Mouse (Mus musculus) cortical plate, adult 2 months (tissue): ENCODE measurements at regions not wholly inside any gene's neighbourhood (a gene's known extent, or its start where the extent isn't known, plus 50 kb on each side); places are given as distances from the start of the nearest gene placed in this dataset.

Experiments used
- H3K27ac ChIP-seq: fragments of 200-500 bp; 2 replicates; pipeline ENCODE4 v1.5.1; 2012; ENCODE audit warnings: low read length, control low read depth, inconsistent platforms; ENCODE audit not compliant: insufficient read depth
- H3K4me1 ChIP-seq: fragments of 200-500 bp; 2 replicates; pipeline ENCODE4 v1.6.1; 2011; ENCODE audit warnings: low read length; ENCODE audit not compliant: control insufficient read depth, insufficient read depth
- H3K4me3 ChIP-seq: fragments of 200-500 bp; 2 replicates; pipeline ENCODE4 v1.5.1; 2011; ENCODE audit warnings: mild to moderate bottlenecking, low read length, control low read depth; ENCODE audit not compliant: insufficient read depth
- CTCF ChIP-seq: fragments of 200-500 bp; IDR thresholded peaks from 2 replicates; pipeline ENCODE4 v1.5.1; 2011; ENCODE audit warnings: mild to moderate bottlenecking, control low read depth, low read length; ENCODE audit not compliant: insufficient read depth; ENCODE audit errors: extremely low read depth
- POLR2A ChIP-seq: fragments of 200-500 bp; IDR thresholded peaks from 2 replicates; pipeline ENCODE4 v1.6.1; 2011; ENCODE audit warnings: mild to moderate bottlenecking, low read length, control low read depth; ENCODE audit not compliant: insufficient read depth; ENCODE audit errors: extremely low read depth

DNA sequence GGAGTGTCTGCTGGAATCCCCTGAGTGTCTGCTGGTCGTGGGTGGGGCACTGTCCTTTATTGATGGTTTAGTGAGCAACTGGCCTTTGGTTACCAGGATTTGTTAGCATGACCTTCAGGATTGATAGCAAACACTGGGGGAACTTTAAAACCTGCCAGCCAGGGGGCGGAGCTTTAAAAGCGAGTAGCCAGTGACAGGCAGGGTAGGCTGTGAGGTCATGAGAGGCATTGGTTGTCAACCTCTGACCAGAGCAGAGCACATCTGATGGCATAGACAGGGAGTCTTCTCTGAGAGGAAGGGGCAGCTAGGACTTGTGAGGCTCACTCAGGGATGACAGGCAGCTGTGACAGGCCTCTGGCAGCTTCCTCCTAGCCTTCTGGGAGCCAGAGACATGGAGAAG, 415.3 kb upstream of the Kcnab2 start:
- TF ChIP-seq CTCF (no peak), POLR2A (no peak)
- Histone ChIP-seq H3K4me1 (no peaks in the 10 kb centered on the region), H3K4me3 (no peak overlapping the region), H3K27ac (no peak overlapping the region)

DNA sequence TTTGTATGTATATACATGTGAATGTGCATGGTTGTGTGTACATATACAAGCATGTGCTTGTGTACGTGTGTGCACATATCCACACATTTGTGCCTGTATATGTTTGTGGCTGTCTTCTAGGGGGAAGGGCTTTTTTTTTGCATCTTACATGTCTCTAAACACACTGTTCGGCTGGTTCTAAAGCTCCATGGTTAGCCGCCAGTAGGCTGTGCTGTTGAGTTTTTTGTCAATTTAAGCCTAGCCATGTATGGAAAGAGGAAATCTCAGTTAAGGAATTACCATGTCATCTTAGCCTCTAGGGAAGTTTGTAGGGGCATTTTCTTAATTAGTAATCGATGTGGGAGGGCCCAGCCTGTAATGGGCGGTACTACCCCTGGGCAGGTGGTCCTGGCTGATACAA, 411.5 kb upstream of the Kcnab2 start:
- Histone ChIP-seq H3K27ac (no peak overlapping the region), H3K4me3 (no peak overlapping the region), H3K4me1 (no peaks in the 10 kb centered on the region)
- no peak for TF ChIP-seq POLR2A
- peak; percentile 18; the same call in 1 of the 2 replicates for TF ChIP-seq CTCF

DNA sequence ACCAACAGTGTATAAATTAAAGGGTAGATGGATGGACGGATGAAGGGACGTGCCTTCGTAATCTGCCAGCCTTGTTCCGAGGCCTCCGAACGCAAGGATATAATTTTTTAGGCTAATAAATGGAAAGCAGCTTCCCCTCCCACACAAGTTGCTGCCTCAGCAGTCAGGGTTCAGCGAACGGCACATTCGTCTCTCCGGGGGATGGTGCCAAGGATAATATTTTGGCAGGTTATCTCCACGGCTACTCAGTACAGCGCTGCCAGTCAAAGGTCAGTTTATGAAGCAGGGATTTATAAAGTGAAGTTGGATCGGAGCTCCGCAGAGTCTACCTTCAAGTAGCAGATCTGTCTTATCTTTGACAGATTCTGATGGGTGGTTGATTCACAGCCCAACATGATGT, 410.6 kb upstream of the Kcnab2 start:
- no peaks in the 10 kb centered on the region for H3K4me1 ChIP-seq

DNA sequence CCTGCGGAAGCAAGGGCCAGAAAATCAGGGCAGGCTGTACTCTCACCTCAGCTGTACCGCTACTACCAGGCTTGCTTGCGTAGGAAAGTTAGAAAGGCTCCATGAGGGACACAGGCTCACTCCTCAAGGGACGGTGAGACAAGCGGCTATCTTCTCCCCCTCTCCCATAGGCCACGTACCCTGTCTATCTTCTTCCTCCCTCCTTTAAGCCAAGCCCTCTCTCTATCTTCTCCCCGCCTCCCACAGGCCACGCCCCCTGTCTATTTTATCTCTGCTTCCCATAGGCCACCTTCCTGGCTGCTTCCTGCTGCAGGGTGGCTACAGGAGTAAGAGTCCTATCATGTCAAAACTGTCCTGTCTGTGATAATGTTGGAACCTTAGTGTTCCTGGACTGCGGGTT, 409.1 kb upstream of the Kcnab2 start:
- no peak overlapping the region for H3K4me3 ChIP-seq
- no peaks in the 10 kb centered on the region for H3K4me1 ChIP-seq
- TF ChIP-seq POLR2A (no peak), CTCF (no peak)
- H3K27ac ChIP-seq, result no peak overlapping the region

More for the DNA sequence above, 410.6 kb upstream of the Kcnab2 start:
- no peak overlapping the region for H3K4me3 ChIP-seq
- no peak for TF ChIP-seq POLR2A
- no peak for TF ChIP-seq CTCF
- H3K27ac ChIP-seq, result no peak overlapping the region

DNA sequence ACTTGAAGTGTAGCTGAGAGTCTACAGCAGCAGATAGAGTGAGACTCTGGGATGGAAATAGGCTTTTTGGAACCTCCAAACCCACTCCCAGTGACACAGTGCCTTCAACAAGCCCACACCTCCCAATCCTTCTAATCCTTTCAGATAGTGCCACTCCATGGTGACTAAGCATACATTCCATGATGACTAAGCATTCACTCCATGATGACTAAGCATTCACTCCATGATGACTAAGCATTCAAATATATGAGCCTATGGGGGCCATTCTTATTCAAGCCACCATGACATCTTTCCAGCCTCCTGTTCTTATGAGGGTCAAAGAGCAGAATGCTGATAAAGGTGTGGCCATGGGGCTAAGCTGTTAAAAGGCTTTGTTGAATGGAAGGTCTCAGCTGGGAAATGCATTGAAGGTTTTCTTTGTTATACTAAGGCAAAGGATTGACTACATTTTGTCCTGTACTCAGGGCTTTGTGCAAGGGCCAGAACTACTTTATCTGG, 403.8 kb upstream of the Kcnab2 start:
- TF ChIP-seq POLR2A (no peak), CTCF (no peak)
- Histone ChIP-seq H3K4me3 (no peak overlapping the region), H3K4me1 (no peaks in the 10 kb centered on the region), H3K27ac (no peak overlapping the region)

DNA sequence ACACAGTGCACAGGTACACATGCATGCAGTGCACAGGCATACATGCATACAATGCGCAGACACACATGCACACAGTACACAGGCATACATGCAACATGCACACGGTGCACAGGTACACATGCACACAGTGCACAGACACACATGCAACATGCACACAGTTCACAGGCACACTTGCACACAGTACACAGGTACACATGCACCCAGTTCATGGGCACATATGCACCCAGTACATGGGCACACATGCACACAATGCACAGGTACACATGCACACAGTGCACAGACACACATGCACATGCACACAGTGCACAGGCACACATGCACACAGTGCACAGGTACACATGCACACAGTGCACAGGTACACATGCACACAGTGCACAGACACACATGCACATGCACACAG, 402.7 kb upstream of the Kcnab2 start:
- TF ChIP-seq CTCF (no peak), POLR2A (no peak)
- Histone ChIP-seq H3K4me1 (no peaks in the 10 kb centered on the region), H3K27ac (no peak overlapping the region), H3K4me3 (no peak overlapping the region)

DNA sequence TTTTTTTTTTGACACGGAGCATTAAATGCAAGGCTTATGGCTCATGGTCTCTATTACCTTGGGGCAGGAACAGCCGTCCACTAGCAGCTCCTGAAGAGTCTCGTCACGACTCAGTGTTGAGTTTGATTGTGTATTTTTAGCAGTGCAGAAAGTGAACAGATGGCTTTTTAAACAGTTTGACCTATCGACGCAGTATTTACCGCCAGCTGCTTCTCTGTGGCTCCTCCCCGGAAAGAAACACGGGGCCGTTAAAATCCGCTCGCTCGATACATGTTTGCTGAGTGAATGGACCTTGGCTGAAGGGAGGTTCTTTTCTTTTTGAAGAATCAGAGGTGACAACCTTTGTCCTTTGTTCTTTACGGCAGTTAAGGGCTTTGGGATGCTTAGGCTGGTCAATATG, 401.3 kb upstream of the Kcnab2 start:
- TF ChIP-seq POLR2A (no peak), CTCF (no peak)
- no peaks in the 10 kb centered on the region for H3K4me1 ChIP-seq
- H3K27ac ChIP-seq, result no peak overlapping the region
- H3K4me3 ChIP-seq, result no peak overlapping the region

DNA sequence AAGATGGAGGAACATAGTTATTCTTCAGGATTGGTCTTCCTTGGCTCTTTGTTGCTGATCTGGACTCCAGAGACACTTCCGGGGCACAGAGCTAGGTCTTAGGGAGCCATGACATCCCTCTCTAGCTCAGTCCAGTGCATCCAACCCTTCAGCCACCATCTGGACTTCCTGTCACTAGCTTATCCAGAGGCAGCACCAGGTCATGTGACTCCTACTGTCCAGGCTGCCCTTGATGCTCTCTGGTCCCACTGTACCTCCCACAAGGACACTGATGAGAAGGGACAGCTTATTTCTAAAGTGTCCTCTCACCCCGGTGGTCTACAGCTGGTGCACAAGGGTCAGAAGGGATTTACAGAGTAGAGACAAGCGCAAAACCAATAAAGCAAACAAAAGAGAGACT, 400.7 kb upstream of the Kcnab2 start:
- Histone ChIP-seq H3K27ac (no peak overlapping the region), H3K4me1 (no peaks in the 10 kb centered on the region), H3K4me3 (no peak overlapping the region)
- TF ChIP-seq CTCF, result no peak
- no peak for TF ChIP-seq POLR2A

DNA sequence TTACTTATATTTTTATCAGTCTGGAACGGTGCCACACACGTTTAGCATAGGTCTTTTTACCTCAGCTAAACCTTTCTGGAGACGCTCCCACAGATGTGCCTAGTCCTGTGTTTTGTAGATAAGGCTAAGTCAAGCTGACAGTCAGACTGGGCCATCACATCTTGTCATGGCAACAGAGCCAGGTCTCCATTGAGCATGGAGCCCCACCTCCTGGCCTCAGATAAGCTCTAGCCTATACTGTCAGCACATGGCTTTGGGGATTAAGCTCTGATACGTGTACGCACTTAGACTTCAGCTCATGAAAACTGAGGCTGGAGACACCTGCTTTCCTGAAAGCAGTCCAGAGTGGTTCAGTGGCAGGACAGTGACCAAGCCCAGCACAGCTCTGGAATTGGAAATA, 392.4 kb upstream of the Kcnab2 start:
- no peak for TF ChIP-seq CTCF
- no peak for TF ChIP-seq POLR2A
- H3K4me1 ChIP-seq, result no peaks in the 10 kb centered on the region
- H3K27ac ChIP-seq, result no peak overlapping the region
- no peak overlapping the region for H3K4me3 ChIP-seq

DNA sequence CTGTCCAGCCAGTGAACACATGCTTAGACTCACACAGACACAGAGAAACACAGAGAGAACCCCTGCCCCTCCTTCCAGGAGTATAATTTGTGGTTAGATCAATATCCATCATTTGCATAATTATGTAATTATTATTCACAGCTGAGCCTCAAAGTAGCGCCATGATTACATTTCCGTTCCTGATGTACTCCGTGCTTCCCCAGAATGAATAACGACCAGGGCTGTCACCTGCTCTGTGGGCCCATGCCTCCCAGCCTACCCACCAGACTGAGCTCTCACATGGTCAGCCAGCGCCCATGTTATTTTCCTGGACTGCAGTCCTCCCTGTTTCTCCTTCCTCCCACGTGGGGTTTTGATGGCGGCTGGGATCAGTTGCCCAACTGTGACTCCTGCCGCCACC, 388.2 kb upstream of the Kcnab2 start:
- TF ChIP-seq CTCF (no peak), POLR2A (no peak)
- H3K4me1 ChIP-seq, result peaks cover 3% of the 10 kb centered on the region
- no peak overlapping the region for H3K4me3 ChIP-seq
- H3K27ac ChIP-seq, result no peak overlapping the region

DNA sequence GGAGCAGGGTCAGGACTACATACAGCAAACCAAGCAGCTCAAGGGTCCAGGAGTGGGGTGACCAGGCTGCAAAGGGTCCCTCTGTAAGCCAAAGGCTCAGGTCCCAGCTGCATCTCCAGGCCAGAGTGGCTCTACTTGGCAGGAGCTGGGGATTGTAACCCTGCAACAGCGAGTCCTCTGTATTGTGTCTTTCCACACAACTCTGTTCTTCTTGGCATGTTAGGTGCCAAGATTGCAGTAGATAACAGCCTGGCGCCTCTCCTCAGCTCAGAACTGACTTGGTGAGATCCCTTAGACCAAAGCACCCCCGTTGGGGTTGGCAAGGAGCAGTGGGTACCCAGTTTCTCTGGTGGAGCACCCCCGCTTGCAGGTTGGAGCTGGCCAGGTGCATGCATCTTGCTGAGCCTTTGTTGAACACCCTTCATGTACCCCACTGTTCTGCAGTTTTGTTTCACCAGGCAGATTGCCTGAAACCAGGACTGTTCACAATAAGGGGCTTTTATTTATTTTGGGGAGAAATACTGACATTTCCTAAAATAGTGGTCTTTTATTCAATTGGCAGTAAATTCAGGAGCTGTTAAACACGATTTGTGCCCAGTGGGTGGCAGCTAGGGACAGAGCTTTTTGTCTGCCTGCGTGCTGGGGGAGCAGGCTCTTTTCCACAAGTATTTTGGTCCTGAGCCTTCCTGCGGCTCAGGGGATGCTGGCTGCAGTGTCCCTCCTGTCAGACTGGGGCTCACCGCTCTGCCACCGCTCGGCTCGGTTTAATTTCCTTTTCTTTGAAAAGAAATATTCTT, 385.3 kb upstream of the Kcnab2 start:
- Histone ChIP-seq H3K4me1 (peaks cover 4% of the 10 kb centered on the region), H3K4me3 (no peak overlapping the region), H3K27ac (no peak overlapping the region; the same call in 1 of the 2 replicates)
- TF ChIP-seq POLR2A (0 out of 2 replicates have a peak, but pooled peaks have one; percentile 14), CTCF (0 out of 2 replicates have a peak, but pooled peaks have one; percentile 2)
